Mouse (Mus musculus): ENCODE data around the gene Msantd3. TPM values are rescaled to one million over a fixed set of nuclear protein-coding genes. Genes with fewer than 3 reads are reported as not detected.
A peak's percentile ranks its signal among the peaks of the same experiment; 100 is the strongest.

Msantd3 gene
- polyA plus RNA-seq, 1 experiment from 2014 or later = 26.7 TPM

- ATAC-seq (ENCODE audit: insufficient number of reproducible peaks, insufficient read depth, low FRiP score, low read depth) = no peak
- WGBS = 81% methylated on average over 2 of the region's 3 CpGs
- Histone ChIP-seq H3K4me3 (ENCODE audit: control insufficient read depth in 1 of 2, insufficient read depth in 1 of 2, low read depth in 1 of 2, low read length in 2 of 2) (no peak overlapping the region), H3K4me2 (ENCODE audit: low read length) (no peak overlapping the region), H3K27ac (replicated peaks in 1 of 2; ENCODE audit: control insufficient read depth in 1 of 2, insufficient read depth in 1 of 2, low read depth in 2 of 2, low read length in 2 of 2) (no peak overlapping the region), H3K9ac (ENCODE audit: low read length) (no peak overlapping the region), H3K9me3 (ENCODE audit: control insufficient read depth, low read length) (no peaks in the 10 kb centered on the region), H3K27me3 (ENCODE audit: control insufficient read depth, insufficient read depth, low read length) (no peaks in the 10 kb centered on the region), H3K36me3 (ENCODE audit: control insufficient read depth, insufficient read depth, low read length) (no peaks in the 10 kb centered on the region), H3K4me1 (ENCODE audit: control insufficient read depth in 2 of 2, insufficient read depth in 2 of 2, low read length in 2 of 2) (peaks cover 6 to 7% of the 10 kb centered on the region in 2 experiments)
Measured at GRCm38 (mm10) chr4:48581993-48582392, 42.3 kb downstream of the Msantd3 start.

- Histone ChIP-seq H3K27ac (replicated peaks in 1 of 2; ENCODE audit: control insufficient read depth in 1 of 2, insufficient read depth in 1 of 2, low read depth in 2 of 2, low read length in 2 of 2) (no peak overlapping the region), H3K27me3 (ENCODE audit: control insufficient read depth, insufficient read depth, low read length) (no peaks in the 10 kb centered on the region), H3K4me1 (ENCODE audit: control insufficient read depth in 2 of 2, insufficient read depth in 2 of 2, low read length in 2 of 2) (peaks cover 6 to 10% of the 10 kb centered on the region in 2 experiments), H3K36me3 (ENCODE audit: control insufficient read depth, insufficient read depth, low read length) (no peaks in the 10 kb centered on the region), H3K4me3 (ENCODE audit: control insufficient read depth in 1 of 2, insufficient read depth in 1 of 2, low read depth in 1 of 2, low read length in 2 of 2) (no peak overlapping the region), H3K4me2 (ENCODE audit: low read length) (no peak overlapping the region), H3K9me3 (ENCODE audit: control insufficient read depth, low read length) (peaks cover 3% of the 10 kb centered on the region; the same call in 1 of the 2 replicates), H3K9ac (ENCODE audit: low read length) (no peak overlapping the region)
- 88% methylated on average over 2 of the region's 2 CpGs for WGBS
- ATAC-seq (ENCODE audit: insufficient number of reproducible peaks, insufficient read depth, low FRiP score, low read depth) = no peak
Measured at GRCm38 (mm10) chr4:48582941-48583340, 43.2 kb downstream of the Msantd3 start.

GRCm38 (mm10) chr4:48584421-48585240 is 44.9 kb downstream of the Msantd3 start, which contains the start of gene Tmeff1:
TSS of gene Tmeff1 (plus strand) at chr4:48585174.
- H3K4me2 ChIP-seq (ENCODE audit: low read length) = peak within 1 kb of the TSS; percentile 84
- peaks cover 4 to 10% of the 10 kb centered on the region in 2 experiments for H3K4me1 ChIP-seq (ENCODE audit: control insufficient read depth in 2 of 2, insufficient read depth in 2 of 2, low read length in 2 of 2)
- no peaks in the 10 kb centered on the region for H3K27me3 ChIP-seq (ENCODE audit: control insufficient read depth, insufficient read depth, low read length)
- peak; percentile 77 for ATAC-seq (ENCODE audit: insufficient number of reproducible peaks, insufficient read depth, low FRiP score, low read depth)
- H3K4me3 ChIP-seq (ENCODE audit: control insufficient read depth in 1 of 2, insufficient read depth in 1 of 2, low read depth in 1 of 2, low read length in 2 of 2) = peak within 1 kb of the TSS; percentile 75 to 89
- no peaks in the 10 kb centered on the region for H3K36me3 ChIP-seq (ENCODE audit: control insufficient read depth, insufficient read depth, low read length)
- H3K27ac ChIP-seq (replicated peaks in 1 of 2; ENCODE audit: control insufficient read depth in 1 of 2, insufficient read depth in 1 of 2, low read depth in 2 of 2, low read length in 2 of 2) = peak within 1 kb of the TSS; percentile 82 to 88
- under 1% methylated on average over 61 of the region's 64 CpGs for WGBS
- peak within 1 kb of the TSS; percentile 87 for H3K9ac ChIP-seq (ENCODE audit: low read length)
- peaks cover 3% of the 10 kb centered on the region; the same call in 1 of the 2 replicates for H3K9me3 ChIP-seq (ENCODE audit: control insufficient read depth, low read length)

GRCm38 (mm10) chr4:48585241-48586098 is 45.7 kb downstream of the Msantd3 start:
- Histone ChIP-seq H3K9me3 (ENCODE audit: control insufficient read depth, low read length) (peaks cover 3% of the 10 kb centered on the region; the same call in 1 of the 2 replicates), H3K4me3 (ENCODE audit: control insufficient read depth in 1 of 2, insufficient read depth in 1 of 2, low read depth in 1 of 2, low read length in 2 of 2) (peak overlapping the region; percentile 75 to 89), H3K36me3 (ENCODE audit: control insufficient read depth, insufficient read depth, low read length) (no peaks in the 10 kb centered on the region), H3K27me3 (ENCODE audit: control insufficient read depth, insufficient read depth, low read length) (no peaks in the 10 kb centered on the region), H3K9ac (ENCODE audit: low read length) (peak overlapping the region; percentile 87), H3K4me2 (ENCODE audit: low read length) (peak overlapping the region; percentile 84), H3K27ac (replicated peaks in 1 of 2; ENCODE audit: control insufficient read depth in 1 of 2, insufficient read depth in 1 of 2, low read depth in 2 of 2, low read length in 2 of 2) (peak overlapping the region; percentile 60 to 88), H3K4me1 (ENCODE audit: control insufficient read depth in 2 of 2, insufficient read depth in 2 of 2, low read length in 2 of 2) (peaks cover 4 to 10% of the 10 kb centered on the region in 2 experiments; a peak in 3 of 4 replicates)
- peak; percentile 72 for ATAC-seq (ENCODE audit: insufficient number of reproducible peaks, insufficient read depth, low FRiP score, low read depth)
- WGBS = under 1% methylated on average over 67 of the region's 92 CpGs

- ATAC-seq (ENCODE audit: insufficient number of reproducible peaks, insufficient read depth, low FRiP score, low read depth) = 0 out of 2 replicates have a peak, but pooled peaks have one; percentile 13
- peak overlapping the region; percentile 87 for H3K9ac ChIP-seq (ENCODE audit: low read length)
- H3K9me3 ChIP-seq (ENCODE audit: control insufficient read depth, low read length) = peaks cover 3% of the 10 kb centered on the region; the same call in 1 of the 2 replicates
- H3K27ac ChIP-seq (replicated peaks in 1 of 2; ENCODE audit: control insufficient read depth in 1 of 2, insufficient read depth in 1 of 2, low read depth in 2 of 2, low read length in 2 of 2) = peak overlapping the region; percentile 60 to 88
- peak overlapping the region; percentile 84 for H3K4me2 ChIP-seq (ENCODE audit: low read length)
- no peaks in the 10 kb centered on the region for H3K27me3 ChIP-seq (ENCODE audit: control insufficient read depth, insufficient read depth, low read length)
- WGBS = under 1% methylated on average over 12 of the region's 12 CpGs
- H3K4me1 ChIP-seq (ENCODE audit: control insufficient read depth in 2 of 2, insufficient read depth in 2 of 2, low read length in 2 of 2) = peaks cover 4 to 11% of the 10 kb centered on the region in 2 experiments; a peak in 3 of 4 replicates
- no peaks in the 10 kb centered on the region for H3K36me3 ChIP-seq (ENCODE audit: control insufficient read depth, insufficient read depth, low read length)
- H3K4me3 ChIP-seq (ENCODE audit: control insufficient read depth in 1 of 2, insufficient read depth in 1 of 2, low read depth in 1 of 2, low read length in 2 of 2) = peak overlapping the region; percentile 75 to 89
Measured at GRCm38 (mm10) chr4:48586099-48586821, 46.5 kb downstream of the Msantd3 start.

GRCm38 (mm10) chr4:48587526-48587925 is 47.8 kb downstream of the Msantd3 start:
- Histone ChIP-seq H3K9me3 (ENCODE audit: control insufficient read depth, low read length) (peaks cover 3% of the 10 kb centered on the region; the same call in 1 of the 2 replicates), H3K27me3 (ENCODE audit: control insufficient read depth, insufficient read depth, low read length) (no peaks in the 10 kb centered on the region), H3K4me1 (ENCODE audit: control insufficient read depth in 2 of 2, insufficient read depth in 2 of 2, low read length in 2 of 2) (peaks cover 4 to 9% of the 10 kb centered on the region in 2 experiments; a peak in 2 of 4 replicates), H3K9ac (ENCODE audit: low read length) (no peak overlapping the region), H3K4me2 (ENCODE audit: low read length) (no peak overlapping the region), H3K36me3 (ENCODE audit: control insufficient read depth, insufficient read depth, low read length) (no peaks in the 10 kb centered on the region), H3K4me3 (ENCODE audit: control insufficient read depth in 1 of 2, insufficient read depth in 1 of 2, low read depth in 1 of 2, low read length in 2 of 2) (no peak overlapping the region), H3K27ac (replicated peaks in 1 of 2; ENCODE audit: control insufficient read depth in 1 of 2, insufficient read depth in 1 of 2, low read depth in 2 of 2, low read length in 2 of 2) (no peak overlapping the region)
- 91% methylated on average over 2 of the region's 2 CpGs for whole genome bisulfite sequencing
- ATAC-seq (ENCODE audit: insufficient number of reproducible peaks, insufficient read depth, low FRiP score, low read depth) = no peak

- Histone ChIP-seq H3K9me3 (ENCODE audit: control insufficient read depth, low read length) (peaks cover 3% of the 10 kb centered on the region; the same call in 1 of the 2 replicates), H3K4me3 (ENCODE audit: control insufficient read depth in 1 of 2, insufficient read depth in 1 of 2, low read depth in 1 of 2, low read length in 2 of 2) (no peak overlapping the region), H3K27ac (replicated peaks in 1 of 2; ENCODE audit: control insufficient read depth in 1 of 2, insufficient read depth in 1 of 2, low read depth in 2 of 2, low read length in 2 of 2) (no peak overlapping the region), H3K9ac (ENCODE audit: low read length) (no peak overlapping the region), H3K36me3 (ENCODE audit: control insufficient read depth, insufficient read depth, low read length) (no peaks in the 10 kb centered on the region), H3K4me1 (ENCODE audit: control insufficient read depth in 2 of 2, insufficient read depth in 2 of 2, low read length in 2 of 2) (peaks cover 4 to 9% of the 10 kb centered on the region in 2 experiments; a peak in 2 of 4 replicates), H3K27me3 (ENCODE audit: control insufficient read depth, insufficient read depth, low read length) (no peaks in the 10 kb centered on the region), H3K4me2 (ENCODE audit: low read length) (no peak overlapping the region)
- ATAC-seq (ENCODE audit: insufficient number of reproducible peaks, insufficient read depth, low FRiP score, low read depth) = no peak
- WGBS = 85% methylated on average over 9 of the region's 9 CpGs
Measured at GRCm38 (mm10) chr4:48588576-48588975, 48.8 kb downstream of the Msantd3 start.
